Mouse (Mus musculus): ENCODE data around the gene Epha2. TPM values are rescaled to one million over a fixed set of nuclear protein-coding genes. Genes with fewer than 3 reads are reported as not detected.
A peak's percentile ranks its signal among the peaks of the same experiment; 100 is the strongest.

The Epha2 gene
- total RNA-seq, 2 experiments from 2014 or later, result 12.0 to 18.1 TPM

GRCm38 (mm10) chr4:141279327-141279726 lies 21.7 kb upstream of the Epha2 start:
- no peak for DNase-seq (ENCODE audit: low spot score in 2 of 2)

- no peak for DNase-seq (ENCODE audit: low spot score in 2 of 2)
Measured at GRCm38 (mm10) chr4:141279783-141280182, 21.3 kb upstream of the Epha2 start.

GRCm38 (mm10) chr4:141280471-141280870 lies 20.6 kb upstream of the Epha2 start:
- DNase-seq (ENCODE audit: low spot score in 2 of 2), result no peak

GRCm38 (mm10) chr4:141281153-141281552 lies 19.9 kb upstream of the Epha2 start:
- no peak for DNase-seq (ENCODE audit: low spot score in 2 of 2)

GRCm38 (mm10) chr4:141281578-141281977 lies 19.5 kb upstream of the Epha2 start:
- no peak for DNase-seq (ENCODE audit: low spot score in 2 of 2)

- DNase-seq (ENCODE audit: low spot score in 2 of 2), result no peak
Measured at GRCm38 (mm10) chr4:141282087-141282486, 19.0 kb upstream of the Epha2 start.

- no peak for DNase-seq (ENCODE audit: low spot score in 2 of 2)
Measured at GRCm38 (mm10) chr4:141282623-141283022, 18.4 kb upstream of the Epha2 start.

- peak in 1 of 2 experiments; percentile 42 for DNase-seq (ENCODE audit: low spot score in 2 of 2)
Measured at GRCm38 (mm10) chr4:141283176-141283878, 17.7 kb upstream of the Epha2 start.

GRCm38 (mm10) chr4:141283879-141284411 lies 17.1 kb upstream of the Epha2 start:
- no peak for DNase-seq (ENCODE audit: low spot score in 2 of 2)

GRCm38 (mm10) chr4:141284486-141284885 lies 16.6 kb upstream of the Epha2 start:
- DNase-seq (ENCODE audit: low spot score in 2 of 2), result no peak

GRCm38 (mm10) chr4:141285128-141285527 lies 15.9 kb upstream of the Epha2 start:
- no peak for DNase-seq (ENCODE audit: low spot score in 2 of 2)

- peak in 1 of 2 experiments; percentile 46 for DNase-seq (ENCODE audit: low spot score in 2 of 2)
Measured at GRCm38 (mm10) chr4:141286860-141287517, 14.1 kb upstream of the Epha2 start.

GRCm38 (mm10) chr4:141287518-141288004 lies 13.5 kb upstream of the Epha2 start:
- no peak for DNase-seq (ENCODE audit: low spot score in 2 of 2)

- DNase-seq (ENCODE audit: low spot score in 2 of 2), result no peak
Measured at GRCm38 (mm10) chr4:141288152-141288551, 12.9 kb upstream of the Epha2 start.

- no peak for DNase-seq (ENCODE audit: low spot score in 2 of 2)
Measured at GRCm38 (mm10) chr4:141291571-141292375, 9.3 kb upstream of the Epha2 start.

- no peak for DNase-seq (ENCODE audit: low spot score in 2 of 2)
Measured at GRCm38 (mm10) chr4:141295774-141296186, 5.3 kb upstream of the Epha2 start.

GRCm38 (mm10) chr4:141297934-141298333 lies 3.1 kb upstream of the Epha2 start:
- no peak for DNase-seq (ENCODE audit: low spot score in 2 of 2)

- no peak for DNase-seq (ENCODE audit: low spot score in 2 of 2)
Measured at GRCm38 (mm10) chr4:141299356-141299755, 1.7 kb upstream of the Epha2 start.

GRCm38 (mm10) chr4:141300196-141300595 lies 844 bp upstream of the Epha2 start:
- no peak for DNase-seq (ENCODE audit: low spot score in 2 of 2)

GRCm38 (mm10) chr4:141301591-141302427 lies 769 bp downstream of the Epha2 start:
- no peak for DNase-seq (ENCODE audit: low spot score in 2 of 2)

All from adrenal gland, adult 18-20 months (tissue).